Mouse (Mus musculus) heart, adult 2 months (tissue): ENCODE measurements at regions not wholly inside any gene's neighbourhood (a gene's known extent, or its start where the extent isn't known, plus 50 kb on each side); places are given as distances from the start of the nearest gene placed in this dataset.

ENCODE experiments used
- CTCF ChIP-seq: fragments of 200-600 bp; IDR thresholded peaks from 2 replicates; pipeline ENCODE4 v1.8.1; 2022; ENCODE audit warnings: antibody characterized with exemption, mild to moderate bottlenecking, moderate library complexity
- EP300 ChIP-seq: fragments of 200-500 bp; IDR thresholded peaks from 2 replicates; pipeline ENCODE4 v1.6.1; 2011; ENCODE audit warnings: low read depth, low read length, control low read depth; ENCODE audit not compliant: insufficient read depth
- POLR2A ChIP-seq: fragments of 200-500 bp; IDR thresholded peaks from 2 replicates; pipeline ENCODE4 v1.6.1; 2011; ENCODE audit warnings: mild to moderate bottlenecking, low read depth, low read length, control low read depth; ENCODE audit not compliant: insufficient read depth

GRCm38 (mm10) chr16:76774032-76774431, 239.5 kb upstream of the Usp25 start:
- TF ChIP-seq POLR2A (no peak), CTCF (no peak), EP300 (no peak)
